ENCODE assay signal across 1 mouse cellular context in the genomic region with DNA sequence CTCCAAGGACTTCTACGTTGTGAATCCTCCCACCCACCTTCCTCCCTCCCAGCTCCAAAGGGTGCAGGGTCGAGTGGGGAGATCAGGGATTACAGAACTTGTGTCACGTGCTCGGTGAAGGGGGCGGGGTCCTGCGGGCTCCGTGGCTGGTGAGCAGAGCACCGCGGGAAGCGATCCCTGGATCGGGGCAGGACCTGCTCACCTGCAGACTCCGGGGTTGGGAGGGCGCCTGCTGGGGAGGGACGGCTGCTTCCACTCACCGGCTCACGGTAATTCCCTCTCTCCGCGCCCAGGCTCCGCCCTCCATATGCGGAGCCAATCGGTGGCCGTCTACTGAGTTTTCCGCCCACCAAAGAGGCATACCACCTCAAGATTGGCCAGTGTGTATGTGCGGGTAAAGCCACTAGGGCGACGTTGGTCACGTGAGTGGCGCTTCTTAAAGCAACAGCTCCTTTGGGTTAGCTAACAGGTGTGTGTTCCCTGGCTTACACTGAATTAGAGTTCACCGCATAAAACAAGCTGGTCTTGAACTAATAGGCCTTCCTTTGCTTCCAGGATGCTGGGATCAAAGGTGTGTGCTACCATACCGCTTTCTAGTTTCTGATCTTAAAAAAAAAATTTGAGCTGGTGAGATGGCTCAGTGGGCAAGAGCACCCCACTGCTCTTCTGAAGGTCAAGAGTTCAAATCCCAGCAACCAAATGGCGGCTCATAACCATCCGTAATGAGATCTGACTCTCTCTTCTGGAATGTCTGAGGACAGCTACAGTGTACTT.
A peak's percentile ranks its signal among the peaks of the same experiment; 100 is the strongest.
TF ChIP-seq lines count a peak whose summit lies in the region.

Taf6l (minus strand) TSS at position 410 of the 774 bp plus-strand sequence.

TF ChIP-seq in MEL, 35 proteins besides CTCF, POLR2A, EP300 and RAD21 (continued from another document):
- TF ChIP-seq USF2 (IDR thresholded peaks at IDR 0.05; ENCODE audit: borderline replicate concordance in 1 of 2, insufficient read depth in 1 of 2, low read depth in 1 of 2, low read length in 2 of 2) (peak; percentile 79 to 93), USF1 (IDR thresholded peaks at IDR 0.05; ENCODE audit: low read depth, low read length) (peak; percentile 95), MYB (IDR thresholded peaks at IDR 0.05; ENCODE audit: low read depth, low read length) (no peak), ELF1 (IDR thresholded peaks at IDR 0.05; ENCODE audit: low read depth, low read length) (0 out of 2 replicates have a peak, but pooled peaks have one; percentile 16), ZMIZ1 (IDR thresholded peaks at IDR 0.05; ENCODE audit: low read depth, low read length) (peak; percentile 82), E2F4 (IDR thresholded peaks at IDR 0.05; ENCODE audit: borderline replicate concordance, low read depth, low read length) (no peak; the same call in 1 of the 2 replicates), MEF2A (IDR thresholded peaks at IDR 0.05; ENCODE audit: extremely low read depth, insufficient replicate concordance, low read depth, low read length, poor library complexity, severe bottlenecking) (no peak), BHLHE40 (IDR thresholded peaks at IDR 0.05; ENCODE audit: borderline replicate concordance, low read depth, low read length) (peak; percentile 97), MAFK (IDR thresholded peaks at IDR 0.05; ENCODE audit: borderline replicate concordance, low read depth, low read length) (no peak), TCF12 (IDR thresholded peaks at IDR 0.05; ENCODE audit: low read depth, low read length) (peak; percentile 38; the same call in 1 of the 2 replicates), POLR2AphosphoS2 (IDR thresholded peaks at IDR 0.05; ENCODE audit: low read length) (peak; percentile 53; the same call in 1 of the 2 replicates), SMC3 (IDR thresholded peaks at IDR 0.05; ENCODE audit: low read depth, low read length) (no peak), ZKSCAN1 (IDR thresholded peaks at IDR 0.05; ENCODE audit: low read depth, low read length) (no peak)
